Mouse (Mus musculus): ENCODE measurements around the gene Disc1.

GRCm38 (mm10) chr8:125268181-125268705, 214.2 kb downstream of the Disc1 start:
- TF ChIP-seq ZNF384 (IDR thresholded peaks at IDR 0.05; ENCODE audit: low read depth, low read length): no peak
- TF ChIP-seq IRF4 (IDR thresholded peaks at IDR 0.05; ENCODE audit: low read depth, low read length): no peak
